ENCODE assay signal across 20 mouse cellular contexts in the genomic region with DNA sequence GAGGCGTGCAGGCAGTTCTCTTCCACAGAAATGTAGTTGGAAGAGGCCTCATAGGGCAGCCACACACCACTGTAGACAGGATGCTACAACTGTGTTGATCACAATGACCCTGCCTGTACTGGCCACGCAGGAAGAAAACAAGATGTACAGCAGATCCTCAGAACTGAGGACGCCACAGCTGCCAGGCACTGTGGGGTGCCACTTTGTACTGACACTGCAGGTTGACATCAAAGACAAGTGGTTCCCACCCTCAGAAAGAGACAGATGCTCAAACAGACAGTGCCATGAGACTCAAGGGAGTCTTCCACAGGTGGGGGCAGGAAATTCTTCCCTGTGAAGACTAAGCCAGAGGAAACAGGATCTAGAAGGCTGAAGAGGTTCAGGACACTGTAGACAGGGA. TPM values are rescaled to one million over a fixed set of nuclear protein-coding genes. Genes with fewer than 3 reads are reported as not detected.
DNase-seq lines count a peak whose midpoint lies in the region; ATAC-seq and TF ChIP-seq lines count a peak whose summit lies in the region.
"Had no signal": no experiment of that assay in that cellular context is flagged by ENCODE, and none has a peak within 500 bp of the region (broad histone marks: within the 10 kb centered on the region; RNA-seq: fewer than 3 reads in every experiment).

No protein-coding gene starts in this region.

- no peaks in the 10 kb centered on the region for H3K9me3 ChIP-seq in hindbrain, embryonic 16.5 days (ENCODE audit: control insufficient read depth, low read length)
- H3K9me3 ChIP-seq in hindbrain, postnatal 0 days (ENCODE audit: low read length): no peaks in the 10 kb centered on the region
- H3K9me3 ChIP-seq in neural tube, embryonic 15.5 days (replicated peaks): no peaks in the 10 kb centered on the region
- H3K9me3 ChIP-seq: embryonic facial prominence, embryonic 13.5 days; forebrain, embryonic 12.5 days; hindbrain, embryonic 10.5 days had no signal

- no peak overlapping the region for H3K9ac ChIP-seq in hindbrain, embryonic 16.5 days (ENCODE audit: low read depth, low read length)
- no peak overlapping the region for H3K9ac ChIP-seq in hindbrain, postnatal 0 days (replicated peaks; ENCODE audit: low read length)
- H3K9ac ChIP-seq in neural tube, embryonic 15.5 days (replicated peaks): no peak overlapping the region
- H3K9ac ChIP-seq: embryonic facial prominence, embryonic 13.5 days; forebrain, embryonic 12.5 days had no signal

- 68% methylated on average over 3 of the region's 3 CpGs for WGBS in hindbrain, embryonic 16.5 days
- 63% methylated on average over 3 of the region's 3 CpGs for WGBS in hindbrain, postnatal 0 days
- 74% methylated on average over 3 of the region's 3 CpGs for WGBS in neural tube, embryonic 15.5 days

- H3K4me1 ChIP-seq in hindbrain, embryonic 16.5 days (ENCODE audit: control insufficient read depth, insufficient read depth, low read depth, low read length): no peaks in the 10 kb centered on the region
- no peaks in the 10 kb centered on the region for H3K4me1 ChIP-seq in hindbrain, postnatal 0 days (ENCODE audit: insufficient read depth, low read length)
- H3K4me1 ChIP-seq in neural tube, embryonic 15.5 days: no peaks in the 10 kb centered on the region
- H3K4me1 ChIP-seq: embryonic facial prominence, embryonic 13.5 days; forebrain, embryonic 12.5 days; hindbrain, embryonic 10.5 days had no signal

- H3K36me3 ChIP-seq in hindbrain, embryonic 16.5 days (ENCODE audit: control insufficient read depth, insufficient read depth, low read length): peaks cover 17% of the 10 kb centered on the region
- peaks cover 50% of the 10 kb centered on the region for H3K36me3 ChIP-seq in hindbrain, postnatal 0 days (ENCODE audit: insufficient read depth, low read length)
- peaks cover 70% of the 10 kb centered on the region for H3K36me3 ChIP-seq in neural tube, embryonic 15.5 days

- H3K27ac ChIP-seq in hindbrain, embryonic 16.5 days (ENCODE audit: low read depth, low read length): no peak overlapping the region
- H3K27ac ChIP-seq in hindbrain, postnatal 0 days: no peak overlapping the region; the same call in 1 of the 2 replicates
- H3K27ac ChIP-seq in neural tube, embryonic 15.5 days (replicated peaks): 0 out of 2 replicates have a peak overlapping the region, but pooled peaks have one; percentile 9
- H3K27ac ChIP-seq: embryonic facial prominence, embryonic 13.5 days; forebrain, embryonic 12.5 days; heart, adult 2 months; hindbrain, embryonic 10.5 days had no signal

- TF ChIP-seq CTCF in hindbrain, postnatal 0 days (IDR thresholded peaks at IDR 0.05; ENCODE audit: low read depth): no peak

- no peak for DNase-seq in hindbrain, postnatal 0 days (ENCODE audit: low spot score)
- DNase-seq in neural tube, embryonic 10.5 days (ENCODE audit: extremely low spot score, low spot score): no peak
- peak; percentile 40 for DNase-seq in thymus, postnatal 25 days
- no peak for DNase-seq in adrenal gland, postnatal 14 days
- DNase-seq: adrenal gland, postnatal 25 days; cerebellum, adult 2 months; cerebellum, postnatal 25 days; gastrocnemius, postnatal 14 days; heart, adult 2 months had no signal

- H3K4me2 ChIP-seq in hindbrain, embryonic 16.5 days (ENCODE audit: low read length): no peak overlapping the region
- H3K4me2 ChIP-seq in hindbrain, postnatal 0 days (ENCODE audit: low read depth, low read length): no peak overlapping the region
- no peak overlapping the region for H3K4me2 ChIP-seq in neural tube, embryonic 15.5 days
- H3K4me2 ChIP-seq: embryonic facial prominence, embryonic 13.5 days; forebrain, embryonic 12.5 days; heart, embryonic 11.5 days had no signal

- H3K27me3 ChIP-seq in hindbrain, embryonic 16.5 days (replicated peaks; ENCODE audit: control insufficient read depth, insufficient read depth, low read length): no peaks in the 10 kb centered on the region
- H3K27me3 ChIP-seq in hindbrain, postnatal 0 days (ENCODE audit: insufficient read depth, low read length): no peaks in the 10 kb centered on the region
- H3K27me3 ChIP-seq in neural tube, embryonic 15.5 days (replicated peaks): no peaks in the 10 kb centered on the region
- H3K27me3 ChIP-seq: CH12.LX; embryonic facial prominence, embryonic 13.5 days; forebrain, embryonic 12.5 days; Patski had no signal

- H3K4me3 ChIP-seq in hindbrain, embryonic 16.5 days (ENCODE audit: low read length): no peak overlapping the region
- no peak overlapping the region for H3K4me3 ChIP-seq in hindbrain, postnatal 0 days (ENCODE audit: low read length)
- no peak overlapping the region for H3K4me3 ChIP-seq in neural tube, embryonic 15.5 days (replicated peaks)
- H3K4me3 ChIP-seq: embryonic facial prominence, embryonic 13.5 days; forebrain, embryonic 12.5 days; heart, adult 2 months; hindbrain, embryonic 10.5 days had no signal

- peak; percentile 37; the same call in 1 of the 2 replicates for ATAC-seq in hindbrain, embryonic 16.5 days
- ATAC-seq in hindbrain, postnatal 0 days: no peak
- ATAC-seq in neural tube, embryonic 15.5 days (ENCODE audit: low FRiP score): no peak
- ATAC-seq in CD4-positive, CD25-positive, alpha-beta regulatory T cell, adult 4 months: no peak
- ATAC-seq: activated CD4-positive, CD25-positive, alpha-beta regulatory T cell, adult 4 months; forebrain, embryonic 16.5 days; Patski had no signal

RNA-seq across cellular contexts. Expression of a gene that starts 35.4 kb away (rescaled TPM):
- polyA plus RNA-seq in hindbrain, embryonic 16.5 days (2015; fragmentation: Nextera tagmentation; extraction: Ambion mirVana): 2.7 and 3.4 TPM in 2 replicates
- 0.63 and 1.3 TPM in 2 replicates for total RNA-seq in hindbrain, postnatal 0 days (2014; rRNA removed)
- 2.1 and 2.4 TPM in 2 replicates for polyA plus RNA-seq in hindbrain, postnatal 0 days (2015; fragmentation: Nextera tagmentation; extraction: Ambion mirVana)
- 2.1 and 3.0 TPM in 2 replicates for polyA plus RNA-seq in neural tube, embryonic 15.5 days (2015; fragmentation: Nextera tagmentation; extraction: Ambion mirVana)
- 0.49 and 0.52 TPM in 2 replicates for total RNA-seq in adrenal gland, postnatal 14 days (2021)
- not detected for polyA plus RNA-seq in CD4-positive, CD25-positive, alpha-beta regulatory T cell, adult 4 months (2017; shearing (Covaris generic))
- polyA plus RNA-seq: activated CD4-positive, CD25-positive, alpha-beta regulatory T cell, adult 4 months had no signal

RNA-seq across cellular contexts. Expression of a gene that starts 35.7 kb away (rescaled TPM):
- 3.0 and 3.6 TPM in 2 replicates for polyA plus RNA-seq in hindbrain, embryonic 16.5 days (2015; fragmentation: Nextera tagmentation; extraction: Ambion mirVana)
- 18.9 and 25.8 TPM in 2 replicates for total RNA-seq in hindbrain, postnatal 0 days (2014; rRNA removed)
- polyA plus RNA-seq in hindbrain, postnatal 0 days (2015; fragmentation: Nextera tagmentation; extraction: Ambion mirVana): 3.4 and 3.9 TPM in 2 replicates
- polyA plus RNA-seq in neural tube, embryonic 15.5 days (2015; fragmentation: Nextera tagmentation; extraction: Ambion mirVana): 2.8 and 2.9 TPM in 2 replicates
- total RNA-seq in adrenal gland, postnatal 14 days (2021): 36.4 and 37.6 TPM in 2 replicates
- 1 to 10 TPM; 3.0 to 3.9 TPM for polyA plus RNA-seq in CD4-positive, CD25-positive, alpha-beta regulatory T cell, adult 4 months (2017; shearing (Covaris generic))

RNA-seq across cellular contexts. Expression of a gene that starts 55.0 kb away (rescaled TPM):
- 42.7 and 46.8 TPM in 2 replicates for polyA plus RNA-seq in hindbrain, embryonic 16.5 days (2015; fragmentation: Nextera tagmentation; extraction: Ambion mirVana)
- 13.9 and 15.9 TPM in 2 replicates for total RNA-seq in hindbrain, postnatal 0 days (2014; rRNA removed)
- polyA plus RNA-seq in hindbrain, postnatal 0 days (2015; fragmentation: Nextera tagmentation; extraction: Ambion mirVana): 41.4 and 41.9 TPM in 2 replicates
- 42.8 and 47.1 TPM in 2 replicates for polyA plus RNA-seq in neural tube, embryonic 15.5 days (2015; fragmentation: Nextera tagmentation; extraction: Ambion mirVana)
- total RNA-seq in adrenal gland, postnatal 14 days (2021): 93.6 and 94.2 TPM in 2 replicates
- polyA plus RNA-seq in CD4-positive, CD25-positive, alpha-beta regulatory T cell, adult 4 months (2017; shearing (Covaris generic)): 10 to 100 TPM; 40.4 to 41.8 TPM
